Mouse (Mus musculus): ENCODE data around the gene Rab14. TPM values are rescaled to one million over a fixed set of nuclear protein-coding genes. Genes with fewer than 3 reads are reported as not detected.
A peak's percentile ranks its signal among the peaks of the same experiment; 100 is the strongest.

Rab14 gene
- polyA plus RNA-seq, 1 experiment: 166 TPM

- no peak overlapping the region for H3K27ac ChIP-seq (ENCODE audit: insufficient read depth, low read length)
- no peak overlapping the region for H3K4me3 ChIP-seq (ENCODE audit: insufficient read depth, low read length)
- H3K4me1 ChIP-seq (ENCODE audit: control insufficient read depth, insufficient read depth, low read length): no peaks in the 10 kb centered on the region
- no peak for TF ChIP-seq CTCF (IDR thresholded peaks at IDR 0.05; ENCODE audit: extremely low read depth, insufficient read depth, low read length)
These were observed 59.2 kb downstream of the Rab14 start for GRCm38 (mm10) chr2:35141673-35142072.

- Histone ChIP-seq H3K27ac (ENCODE audit: insufficient read depth, low read length) (no peak overlapping the region), H3K4me1 (ENCODE audit: control insufficient read depth, insufficient read depth, low read length) (no peaks in the 10 kb centered on the region), H3K4me3 (ENCODE audit: insufficient read depth, low read length) (no peak overlapping the region)
- TF ChIP-seq CTCF (IDR thresholded peaks at IDR 0.05; ENCODE audit: extremely low read depth, insufficient read depth, low read length) (no peak), POLR2A (IDR thresholded peaks at IDR 0.05; ENCODE audit: extremely low read depth, insufficient read depth, low read length) (no peak)
These were observed 62.3 kb downstream of the Rab14 start for GRCm38 (mm10) chr2:35138576-35138975.

- TF ChIP-seq CTCF (IDR thresholded peaks at IDR 0.05; ENCODE audit: extremely low read depth, insufficient read depth, low read length): no peak
- TF ChIP-seq POLR2A (IDR thresholded peaks at IDR 0.05; ENCODE audit: extremely low read depth, insufficient read depth, low read length): no peak
- Histone ChIP-seq H3K27ac (ENCODE audit: insufficient read depth, low read length) (no peak overlapping the region), H3K4me3 (ENCODE audit: insufficient read depth, low read length) (no peak overlapping the region), H3K4me1 (ENCODE audit: control insufficient read depth, insufficient read depth, low read length) (no peaks in the 10 kb centered on the region)
These were observed 67.0 kb downstream of the Rab14 start for GRCm38 (mm10) chr2:35133891-35134290.

GRCm38 (mm10) chr2:35132662-35133055 is 68.3 kb downstream of the Rab14 start:
- H3K4me1 ChIP-seq (ENCODE audit: control insufficient read depth, insufficient read depth, low read length): no peaks in the 10 kb centered on the region
- TF ChIP-seq POLR2A (IDR thresholded peaks at IDR 0.05; ENCODE audit: extremely low read depth, insufficient read depth, low read length) (no peak), CTCF (IDR thresholded peaks at IDR 0.05; ENCODE audit: extremely low read depth, insufficient read depth, low read length) (no peak)
- no peak overlapping the region for H3K27ac ChIP-seq (ENCODE audit: insufficient read depth, low read length)
- H3K4me3 ChIP-seq (ENCODE audit: insufficient read depth, low read length): peak overlapping the region; percentile 26; the same call in 1 of the 2 replicates

- Histone ChIP-seq H3K4me1 (ENCODE audit: control insufficient read depth, insufficient read depth, low read length) (no peaks in the 10 kb centered on the region), H3K27ac (ENCODE audit: insufficient read depth, low read length) (no peak overlapping the region), H3K4me3 (ENCODE audit: insufficient read depth, low read length) (peak overlapping the region; percentile 26)
- no peak for TF ChIP-seq CTCF (IDR thresholded peaks at IDR 0.05; ENCODE audit: extremely low read depth, insufficient read depth, low read length)
- 0 out of 2 replicates have a peak, but pooled peaks have one; percentile 38 for TF ChIP-seq POLR2A (IDR thresholded peaks at IDR 0.05; ENCODE audit: extremely low read depth, insufficient read depth, low read length)
These were observed 68.8 kb downstream of the Rab14 start for GRCm38 (mm10) chr2:35131991-35132661.

GRCm38 (mm10) chr2:35131491-35131890 is 69.4 kb downstream of the Rab14 start:
- Histone ChIP-seq H3K4me1 (ENCODE audit: control insufficient read depth, insufficient read depth, low read length) (no peaks in the 10 kb centered on the region), H3K27ac (ENCODE audit: insufficient read depth, low read length) (no peak overlapping the region), H3K4me3 (ENCODE audit: insufficient read depth, low read length) (no peak overlapping the region; the same call in 1 of the 2 replicates)
- TF ChIP-seq CTCF (IDR thresholded peaks at IDR 0.05; ENCODE audit: extremely low read depth, insufficient read depth, low read length) (no peak), POLR2A (IDR thresholded peaks at IDR 0.05; ENCODE audit: extremely low read depth, insufficient read depth, low read length) (no peak)

Other genes with a start within 250 kb of the Rab14 start
- 0.83 and 1.4 TPM in 2 replicates for gene Traf1, start 239.3 kb downstream of the Rab14 start, polyA plus RNA-seq (2012; rRNA removed)
- 0.08 and 0.35 TPM in 2 replicates for gene Hc, start 139.7 kb downstream of the Rab14 start, polyA plus RNA-seq (2012; rRNA removed)
- gene AI182371, start 99.6 kb downstream of the Rab14 start, polyA plus RNA-seq (2012; rRNA removed): 0.52 and 0.59 TPM in 2 replicates
- gene Cntrl, start 91.6 kb downstream of the Rab14 start, polyA plus RNA-seq (2012; rRNA removed): 14.9 and 15.6 TPM in 2 replicates
- 96.0 and 134 TPM in 2 replicates for gene Gsn, start 55.3 kb upstream of the Rab14 start, polyA plus RNA-seq (2012; rRNA removed)
- gene Stom, start 135.9 kb upstream of the Rab14 start, polyA plus RNA-seq (2012; rRNA removed): 12.7 and 14.7 TPM in 2 replicates
- not detected in 2 replicates for gene 4930568D16Rik, start 166.6 kb upstream of the Rab14 start, polyA plus RNA-seq (2012; rRNA removed)
- gene 4930402F06Rik, start 196.1 kb upstream of the Rab14 start, polyA plus RNA-seq (2012; rRNA removed): not detected in 2 replicates